Mouse (Mus musculus) thymus, adult 2 months (tissue): ENCODE measurements around the gene Cryzl2.

Source experiments
- CTCF ChIP-seq: fragments of 200-500 bp; IDR thresholded peaks from 2 replicates; pipeline ENCODE4 v1.5.1; 2012; ENCODE audit warnings: mild to moderate bottlenecking, control low read depth, low read length, moderate library complexity, borderline replicate concordance; ENCODE audit not compliant: control insufficient read depth, poor library complexity, insufficient read depth; ENCODE audit errors: extremely low read depth
- POLR2A ChIP-seq: fragments of 200-500 bp; IDR thresholded peaks from 2 replicates; pipeline ENCODE4 v1.6.1; 2012; ENCODE audit warnings: mild to moderate bottlenecking, low read length, control low read depth, moderate library complexity; ENCODE audit not compliant: control insufficient read depth, poor library complexity, insufficient read depth; ENCODE audit errors: extremely low read depth

GRCm38 (mm10) chr1:157446325-157446724, 12.1 kb upstream of the Cryzl2 start:
- TF ChIP-seq POLR2A (no peak), CTCF (no peak)
